8 mouse cellular contexts compared by ENCODE assay signal in genomic region chr14:122449601-122450495, GRCm38 (mm10). TPM values are rescaled to one million over a fixed set of nuclear protein-coding genes. Genes with fewer than 3 reads are reported as not detected.
DNase-seq lines count a peak whose midpoint lies in the region; ATAC-seq and TF ChIP-seq lines count a peak whose summit lies in the region.

No protein-coding gene starts in this region.

- H3K4me1 ChIP-seq in kidney, embryonic 14.5 days (ENCODE audit: control insufficient read depth, insufficient read depth, low read length) = peaks cover 16% of the 10 kb centered on the region; the same call in 1 of the 2 replicates
- H3K4me1 ChIP-seq in kidney, adult 2 months (ENCODE audit: control insufficient read depth, insufficient read depth, low read length) = no peaks in the 10 kb centered on the region
- H3K4me1 ChIP-seq in hindbrain, embryonic 11.5 days (replicated peaks; ENCODE audit: control insufficient read depth, insufficient read depth, low read length) = peaks cover 17% of the 10 kb centered on the region
- H3K4me1 ChIP-seq in midbrain, postnatal 0 days (ENCODE audit: insufficient read depth, low read length) = 0 out of 2 replicates have a peak, but pooled peaks cover 4% of the 10 kb centered on the region

- ATAC-seq in kidney, embryonic 14.5 days (ENCODE audit: low FRiP score, low TSS enrichment) = peak; percentile 14; the same call in 1 of the 2 replicates
- ATAC-seq in hindbrain, embryonic 11.5 days (ENCODE audit: low FRiP score) = no peak
- no peak for ATAC-seq in midbrain, postnatal 0 days (ENCODE audit: low FRiP score)
- ATAC-seq in activated CD4-positive, CD25-positive, alpha-beta regulatory T cell, adult 4 months = no peak
- ATAC-seq in erythroblast, adult 5-6 weeks (replicated peaks; ENCODE audit: low FRiP score, poor library complexity, severe bottlenecking) = no peak

- peaks cover 65% of the 10 kb centered on the region for H3K27me3 ChIP-seq in kidney, embryonic 14.5 days (ENCODE audit: control insufficient read depth, insufficient read depth, low read length)
- peaks cover 6% of the 10 kb centered on the region for H3K27me3 ChIP-seq in kidney, adult 2 months (replicated peaks; ENCODE audit: control insufficient read depth, insufficient read depth, low read length)
- peaks cover 30% of the 10 kb centered on the region for H3K27me3 ChIP-seq in hindbrain, embryonic 11.5 days (ENCODE audit: control insufficient read depth, insufficient read depth, low read length)
- H3K27me3 ChIP-seq in midbrain, postnatal 0 days (ENCODE audit: insufficient read depth, low read length) = peaks cover 47% of the 10 kb centered on the region

- 4% methylated on average over 29 of the region's 29 CpGs for WGBS in kidney, embryonic 14.5 days
- 14% methylated on average over 29 of the region's 29 CpGs for WGBS in kidney, adult 2 months
- 4% methylated on average over 29 of the region's 29 CpGs for WGBS in hindbrain, embryonic 11.5 days
- WGBS in midbrain, postnatal 0 days = 4% methylated on average over 29 of the region's 29 CpGs

- peak overlapping the region; percentile 59 for H3K4me2 ChIP-seq in kidney, embryonic 14.5 days (replicated peaks; ENCODE audit: low read depth, low read length)
- peak overlapping the region; percentile 86 for H3K4me2 ChIP-seq in hindbrain, embryonic 11.5 days (replicated peaks; ENCODE audit: low read depth, low read length)
- H3K4me2 ChIP-seq in midbrain, postnatal 0 days (ENCODE audit: low read depth, low read length, poor library complexity, severe bottlenecking) = peak overlapping the region; percentile 54

- H3K27ac ChIP-seq in kidney, embryonic 14.5 days (ENCODE audit: low read depth, low read length) = no peak overlapping the region
- no peak overlapping the region for H3K27ac ChIP-seq in kidney, adult 2 months (ENCODE audit: insufficient read depth, low read depth, low read length)
- H3K27ac ChIP-seq in hindbrain, embryonic 11.5 days (ENCODE audit: low read depth, low read length) = peak overlapping the region; percentile 81
- H3K27ac ChIP-seq in midbrain, postnatal 0 days (ENCODE audit: low read depth, low read length) = 0 out of 2 replicates have a peak overlapping the region, but pooled peaks have one; percentile 34

- no peak for TF ChIP-seq POLR2A in kidney, adult 2 months (IDR thresholded peaks at IDR 0.05; ENCODE audit: low read depth, low read length)

- peak overlapping the region; percentile 41 for H3K4me3 ChIP-seq in kidney, embryonic 14.5 days (ENCODE audit: low read length)
- H3K4me3 ChIP-seq in kidney, adult 2 months (ENCODE audit: insufficient read depth, low read depth, low read length) = no peak overlapping the region
- peak overlapping the region; percentile 49 for H3K4me3 ChIP-seq in hindbrain, embryonic 11.5 days (ENCODE audit: low read depth, low read length)
- peak overlapping the region; percentile 34 for H3K4me3 ChIP-seq in midbrain, postnatal 0 days (ENCODE audit: low read depth, low read length)

- H3K9ac ChIP-seq in kidney, embryonic 14.5 days (ENCODE audit: low read depth, low read length) = no peak overlapping the region
- peak overlapping the region; percentile 60 for H3K9ac ChIP-seq in hindbrain, embryonic 11.5 days (ENCODE audit: low read depth, low read length)
- peak overlapping the region; percentile 46 for H3K9ac ChIP-seq in midbrain, postnatal 0 days (replicated peaks; ENCODE audit: low read length, poor library complexity, severe bottlenecking)

- H3K9me3 ChIP-seq in kidney, embryonic 14.5 days (ENCODE audit: control insufficient read depth, low read length) = no peaks in the 10 kb centered on the region
- H3K9me3 ChIP-seq in hindbrain, embryonic 11.5 days (ENCODE audit: control insufficient read depth, low read length) = no peaks in the 10 kb centered on the region
- H3K9me3 ChIP-seq in midbrain, postnatal 0 days (ENCODE audit: low read length) = no peaks in the 10 kb centered on the region

- DNase-seq in kidney, adult 2 months = no peak
- peak; percentile 51 for DNase-seq in cerebellum, adult 9-11 months
- DNase-seq in hindbrain, embryonic 11.5 days (ENCODE audit: low spot score) = peak; percentile 67
- DNase-seq in midbrain, postnatal 0 days (ENCODE audit: low spot score) = peak; percentile 71
- no peak for DNase-seq in urinary bladder, postnatal 4 days (ENCODE audit: low spot score in 2 of 2)

- no peak for TF ChIP-seq CTCF in kidney, adult 2 months (conservative IDR thresholded peaks at IDR 0.05; ENCODE audit: insufficient read depth, insufficient read length, low read depth, low read length)
- no peak for TF ChIP-seq CTCF in midbrain, postnatal 0 days (IDR thresholded peaks at IDR 0.05)

- H3K36me3 ChIP-seq in kidney, embryonic 14.5 days (ENCODE audit: control insufficient read depth, insufficient read depth, low read length) = no peaks in the 10 kb centered on the region
- H3K36me3 ChIP-seq in kidney, adult 2 months (ENCODE audit: control insufficient read depth, insufficient read depth, low read length) = no peaks in the 10 kb centered on the region
- H3K36me3 ChIP-seq in hindbrain, embryonic 11.5 days (ENCODE audit: control insufficient read depth, insufficient read depth, low read length) = no peaks in the 10 kb centered on the region
- H3K36me3 ChIP-seq in midbrain, postnatal 0 days (ENCODE audit: insufficient read depth, low read length) = no peaks in the 10 kb centered on the region

RNA-seq across cellular contexts. Expression of gene Gm5089, which starts 1.1 kb away (rescaled TPM):
- polyA plus RNA-seq in kidney, embryonic 14.5 days (2014; fragmentation: Nextera tagmentation; extraction: Ambion mirVana) = not detected in 2 replicates
- not detected in 2 replicates for polyA plus RNA-seq in kidney, adult 2 months (2012; rRNA removed)
- polyA plus RNA-seq in hindbrain, embryonic 11.5 days (2014; fragmentation: Nextera tagmentation; extraction: Ambion mirVana) = 0.99 and 1.6 TPM in 2 replicates
- total RNA-seq in midbrain, postnatal 0 days (2014; rRNA removed) = 1.9 TPM in 1 of 2 replicates, not detected in the other
- 0.07 TPM in 1 of 2 replicates, not detected in the other for polyA plus RNA-seq in midbrain, postnatal 0 days (2015; fragmentation: Nextera tagmentation; extraction: Ambion mirVana)
- polyA plus RNA-seq in activated CD4-positive, CD25-positive, alpha-beta regulatory T cell, adult 4 months (2017; shearing (Covaris generic)) = not detected
- total RNA-seq in erythroblast, adult 5-6 weeks (2015; ENCODE audit: low replicate concordance) = not detected in 2 replicates
- total RNA-seq in erythroblast, adult 5-6 weeks (2017; ENCODE audit: low replicate concordance) = not detected in 2 replicates

RNA-seq across cellular contexts. Expression of gene Zic5, which starts 15.6 kb away (rescaled TPM):
- 0.07 and 0.10 TPM in 2 replicates for polyA plus RNA-seq in kidney, embryonic 14.5 days (2014; fragmentation: Nextera tagmentation; extraction: Ambion mirVana)
- not detected in 2 replicates for polyA plus RNA-seq in kidney, adult 2 months (2012; rRNA removed)
- 19.1 and 20.1 TPM in 2 replicates for polyA plus RNA-seq in hindbrain, embryonic 11.5 days (2014; fragmentation: Nextera tagmentation; extraction: Ambion mirVana)
- 10.7 and 24.8 TPM in 2 replicates for total RNA-seq in midbrain, postnatal 0 days (2014; rRNA removed)
- polyA plus RNA-seq in midbrain, postnatal 0 days (2015; fragmentation: Nextera tagmentation; extraction: Ambion mirVana) = 4.4 and 8.8 TPM in 2 replicates
- polyA plus RNA-seq in activated CD4-positive, CD25-positive, alpha-beta regulatory T cell, adult 4 months (2017; shearing (Covaris generic)) = under 1 TPM in 1 of 2 experiments, not detected in 1; 0.12 TPM
- total RNA-seq in erythroblast, adult 5-6 weeks (2015; ENCODE audit: low replicate concordance) = not detected in 2 replicates
- not detected in 2 replicates for total RNA-seq in erythroblast, adult 5-6 weeks (2017; ENCODE audit: low replicate concordance)

RNA-seq across cellular contexts. Expression of gene Zic2, which starts 25.4 kb away (rescaled TPM):
- polyA plus RNA-seq in kidney, embryonic 14.5 days (2014; fragmentation: Nextera tagmentation; extraction: Ambion mirVana) = not detected in 2 replicates
- not detected in 2 replicates for polyA plus RNA-seq in kidney, adult 2 months (2012; rRNA removed)
- polyA plus RNA-seq in hindbrain, embryonic 11.5 days (2014; fragmentation: Nextera tagmentation; extraction: Ambion mirVana) = 9.5 and 11.2 TPM in 2 replicates
- 69.2 and 106 TPM in 2 replicates for total RNA-seq in midbrain, postnatal 0 days (2014; rRNA removed)
- polyA plus RNA-seq in midbrain, postnatal 0 days (2015; fragmentation: Nextera tagmentation; extraction: Ambion mirVana) = 6.9 and 13.9 TPM in 2 replicates
- not detected for polyA plus RNA-seq in activated CD4-positive, CD25-positive, alpha-beta regulatory T cell, adult 4 months (2017; shearing (Covaris generic))
- total RNA-seq in erythroblast, adult 5-6 weeks (2015; ENCODE audit: low replicate concordance) = not detected in 2 replicates
- total RNA-seq in erythroblast, adult 5-6 weeks (2017; ENCODE audit: low replicate concordance) = not detected in 2 replicates

RNA-seq across cellular contexts. Expression of gene Gm10837, which starts 40.5 kb away (rescaled TPM):
- polyA plus RNA-seq in kidney, embryonic 14.5 days (2014; fragmentation: Nextera tagmentation; extraction: Ambion mirVana) = not detected in 2 replicates
- polyA plus RNA-seq in kidney, adult 2 months (2012; rRNA removed) = not detected in 2 replicates
- 0.35 and 0.76 TPM in 2 replicates for polyA plus RNA-seq in hindbrain, embryonic 11.5 days (2014; fragmentation: Nextera tagmentation; extraction: Ambion mirVana)
- 0.19 and 0.38 TPM in 2 replicates for total RNA-seq in midbrain, postnatal 0 days (2014; rRNA removed)
- 0.21 and 0.32 TPM in 2 replicates for polyA plus RNA-seq in midbrain, postnatal 0 days (2015; fragmentation: Nextera tagmentation; extraction: Ambion mirVana)
- polyA plus RNA-seq in activated CD4-positive, CD25-positive, alpha-beta regulatory T cell, adult 4 months (2017; shearing (Covaris generic)) = not detected
- not detected in 2 replicates for total RNA-seq in erythroblast, adult 5-6 weeks (2015; ENCODE audit: low replicate concordance)
- total RNA-seq in erythroblast, adult 5-6 weeks (2017; ENCODE audit: low replicate concordance) = not detected in 2 replicates

Comparison
In these comparisons a context has a peak if more than half of its experiments do, and no peak if none do; other contexts are left out.
1. H3K27ac ChIP-seq: peak in hindbrain, embryonic 11.5 days (single experiment) and midbrain, postnatal 0 days (single experiment); none in kidney, embryonic 14.5 days (single experiment) and kidney, adult 2 months (single experiment).
2. DNase-seq: peak in cerebellum, adult 9-11 months (single experiment), hindbrain, embryonic 11.5 days (single experiment) and midbrain, postnatal 0 days (single experiment); none in kidney, adult 2 months (single experiment) and urinary bladder, postnatal 4 days (0 of 2).
3. Peak in every context shown above with its lines, with median percentiles within 50 percentile points of each other: H3K4me2 ChIP-seq.